Mouse (Mus musculus) bone marrow macrophage, adult 2 months (primary cell): ENCODE data around the gene Eda.

Experiments used
- CTCF ChIP-seq: IDR thresholded peaks from 2 replicates; pipeline ENCODE4 v1.5.1; 2012; ENCODE audit warnings: low read depth, mild to moderate bottlenecking, low read length, moderate library complexity
- POLR2A ChIP-seq: IDR thresholded peaks from 2 replicates; pipeline ENCODE4 v1.6.1; 2012; ENCODE audit warnings: mild to moderate bottlenecking, low read depth, low read length, borderline replicate concordance

GRCm38 (mm10) chrX:100394223-100394861, 418.9 kb downstream of the Eda start:
- no peak for TF ChIP-seq CTCF
- TF ChIP-seq POLR2A = no peak
